Mouse (Mus musculus): ENCODE results near the gene Loxl3. TPM values are rescaled to one million over a fixed set of nuclear protein-coding genes. Genes with fewer than 3 reads are reported as not detected.

Loxl3 gene
- polyA plus RNA-seq, 1 experiment, result 3.1 TPM

DNA sequence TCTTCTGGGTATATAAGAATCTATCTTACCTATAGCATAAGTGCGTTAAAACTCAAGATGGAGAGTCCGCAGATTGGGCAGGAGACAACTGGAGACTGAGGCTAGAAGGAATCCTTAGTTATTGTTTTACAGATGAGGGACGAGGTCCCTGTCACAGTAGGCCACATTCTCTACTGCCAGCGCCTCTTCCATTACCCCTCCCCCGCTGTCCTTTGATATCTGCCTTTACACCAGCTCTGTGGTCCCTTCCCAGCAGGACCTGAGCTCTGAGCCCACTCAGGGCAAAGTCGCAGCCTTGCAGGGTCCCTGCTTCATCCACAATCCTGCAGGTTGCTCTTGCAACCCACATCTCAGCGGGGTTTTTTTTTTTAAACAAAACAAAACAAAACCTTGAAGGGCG, 34.2 kb downstream of the Loxl3 start:
- TF ChIP-seq POLR2A (IDR thresholded peaks at IDR 0.05; ENCODE audit: low read depth, low read length), result no peak
- no peak for TF ChIP-seq CTCF (IDR thresholded peaks at IDR 0.05; ENCODE audit: extremely low read depth, insufficient read depth, insufficient read length, insufficient replicate concordance)
- Histone ChIP-seq H3K4me3 (ENCODE audit: extremely low read depth, insufficient read depth, insufficient read length) (no peak overlapping the region), H3K36me3 (ENCODE audit: control insufficient read depth, insufficient read depth, low read length) (no peaks in the 10 kb centered on the region), H3K27me3 (ENCODE audit: control insufficient read depth, insufficient read depth, low read length) (peaks cover 33% of the 10 kb centered on the region), H3K4me1 (ENCODE audit: control insufficient read depth, insufficient read depth, insufficient read length) (peaks cover 26% of the 10 kb centered on the region), H3K27ac (ENCODE audit: insufficient read depth, low read length) (no peak overlapping the region)
- DNase-seq (ENCODE audit: low read depth in 1 of 2, low spot score in 2 of 2), result no peak
- 50% methylated on average over 8 of the region's 8 CpGs for WGBS

DNA sequence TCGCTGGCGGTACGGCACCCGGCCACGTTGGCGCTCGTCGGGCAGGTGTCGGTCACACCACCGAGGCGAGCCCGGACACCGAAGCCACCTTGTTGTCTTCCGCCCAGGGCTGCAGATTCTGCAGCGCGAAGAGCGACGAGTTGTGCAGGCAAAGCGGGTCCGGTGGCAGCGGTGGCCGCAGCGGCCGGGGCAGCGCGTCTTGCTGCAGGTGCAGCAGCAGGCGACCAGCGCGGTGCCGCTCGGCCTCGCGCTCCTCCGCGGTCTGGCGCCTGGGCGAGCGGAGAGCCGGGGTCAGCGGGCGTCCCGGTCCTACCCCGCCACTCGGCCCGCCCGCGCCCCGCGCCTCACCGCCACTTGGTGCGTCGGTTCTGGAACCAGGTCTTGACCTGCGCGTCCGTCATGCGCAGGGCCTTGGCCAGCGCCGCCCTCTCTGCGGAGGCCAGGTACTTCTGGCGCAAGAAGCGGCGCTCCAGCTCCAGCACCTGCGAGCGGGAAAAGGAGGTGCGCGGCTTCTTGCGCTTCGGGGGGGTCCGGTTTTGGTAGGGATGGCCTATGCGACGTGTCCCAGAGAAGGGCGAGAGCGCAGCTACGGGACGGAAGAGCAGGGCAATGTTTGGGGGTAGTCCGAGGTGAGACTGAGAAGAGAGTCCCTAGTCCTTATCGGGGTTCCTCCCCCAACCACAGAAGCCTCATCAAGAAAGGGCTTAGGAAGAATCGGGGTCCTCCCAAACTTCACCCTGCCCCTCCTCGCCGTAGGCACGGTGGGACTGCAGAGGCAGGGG, 34.9 kb downstream of the Loxl3 start:
- Histone ChIP-seq H3K27ac (ENCODE audit: insufficient read depth, low read length) (no peak overlapping the region), H3K36me3 (ENCODE audit: control insufficient read depth, insufficient read depth, low read length) (no peaks in the 10 kb centered on the region), H3K4me3 (ENCODE audit: extremely low read depth, insufficient read depth, insufficient read length) (0 out of 2 replicates have a peak overlapping the region, but pooled peaks have one; percentile 3), H3K27me3 (ENCODE audit: control insufficient read depth, insufficient read depth, low read length) (peaks cover 33% of the 10 kb centered on the region), H3K4me1 (ENCODE audit: control insufficient read depth, insufficient read depth, insufficient read length) (peaks cover 26% of the 10 kb centered on the region)
- TF ChIP-seq CTCF (IDR thresholded peaks at IDR 0.05; ENCODE audit: extremely low read depth, insufficient read depth, insufficient read length, insufficient replicate concordance) (no peak), POLR2A (IDR thresholded peaks at IDR 0.05; ENCODE audit: low read depth, low read length) (no peak)
- WGBS, result 3% methylated on average over 81 of the region's 81 CpGs
- no peak for DNase-seq (ENCODE audit: low read depth in 1 of 2, low spot score in 2 of 2)

DNA sequence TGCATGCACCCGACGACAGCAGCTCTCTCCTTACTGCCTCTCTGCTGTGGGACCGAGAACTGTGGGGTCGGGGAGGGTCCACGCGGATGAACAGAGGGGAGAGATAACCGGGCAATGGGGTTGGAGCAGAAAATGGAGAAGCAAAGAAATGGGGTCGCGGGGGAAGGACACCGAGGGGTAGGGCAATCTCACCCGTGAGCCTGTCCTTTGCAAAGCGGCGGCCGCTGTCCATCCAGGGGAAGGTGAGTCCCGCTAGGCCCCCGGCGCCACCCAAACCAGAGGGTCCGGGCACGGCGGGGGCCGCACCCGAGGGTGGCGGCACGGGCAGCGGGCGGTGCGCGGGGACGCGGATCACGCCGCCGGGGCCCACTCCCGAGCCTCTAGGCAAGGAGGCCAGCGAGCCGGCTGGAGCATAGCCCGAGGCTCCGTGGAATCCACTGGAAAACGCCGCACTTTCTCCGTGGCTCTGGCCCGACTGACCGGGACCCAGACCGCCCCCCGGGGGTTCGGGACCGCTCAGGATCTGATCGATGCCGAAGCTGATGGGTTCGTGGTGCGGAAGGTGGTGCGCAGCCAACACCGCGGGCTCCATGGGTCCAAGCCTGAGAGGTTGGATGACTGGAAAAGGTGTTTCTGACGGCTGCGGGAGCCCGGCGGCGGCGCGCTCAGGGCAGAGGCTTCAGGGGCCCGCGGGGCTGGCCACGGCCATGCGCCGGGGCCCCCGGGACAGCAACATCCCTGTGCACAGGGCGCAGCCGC, 35.7 kb downstream of the Loxl3 start:
- no peak overlapping the region for H3K4me3 ChIP-seq (ENCODE audit: extremely low read depth, insufficient read depth, insufficient read length)
- no peak overlapping the region for H3K27ac ChIP-seq (ENCODE audit: insufficient read depth, low read length)
- DNase-seq (ENCODE audit: low read depth in 1 of 2, low spot score in 2 of 2), result no peak
- TF ChIP-seq CTCF (IDR thresholded peaks at IDR 0.05; ENCODE audit: extremely low read depth, insufficient read depth, insufficient read length, insufficient replicate concordance) (no peak), POLR2A (IDR thresholded peaks at IDR 0.05; ENCODE audit: low read depth, low read length) (no peak)
- no peaks in the 10 kb centered on the region for H3K36me3 ChIP-seq (ENCODE audit: control insufficient read depth, insufficient read depth, low read length)
- 5% methylated on average over 67 of the region's 69 CpGs for WGBS
- peaks cover 33% of the 10 kb centered on the region for H3K27me3 ChIP-seq (ENCODE audit: control insufficient read depth, insufficient read depth, low read length)
- H3K4me1 ChIP-seq (ENCODE audit: control insufficient read depth, insufficient read depth, insufficient read length), result peaks cover 26% of the 10 kb centered on the region

DNA sequence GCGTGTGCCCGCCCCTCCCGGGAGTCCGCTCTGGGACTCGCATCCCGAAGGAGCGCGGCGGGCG, 36.1 kb downstream of the Loxl3 start, which contains the start of gene Tlx2:
Tlx2 (minus strand) TSS at position 47 of the 64 bp plus-strand sequence.
- DNase-seq (ENCODE audit: low read depth in 1 of 2, low spot score in 2 of 2), result no peak
- peaks cover 26% of the 10 kb centered on the region for H3K4me1 ChIP-seq (ENCODE audit: control insufficient read depth, insufficient read depth, insufficient read length)
- peaks cover 33% of the 10 kb centered on the region for H3K27me3 ChIP-seq (ENCODE audit: control insufficient read depth, insufficient read depth, low read length)
- H3K4me3 ChIP-seq (ENCODE audit: extremely low read depth, insufficient read depth, insufficient read length), result 0 out of 2 replicates have a peak within 1 kb of the TSS, but pooled peaks have one; percentile 3
- H3K36me3 ChIP-seq (ENCODE audit: control insufficient read depth, insufficient read depth, low read length), result no peaks in the 10 kb centered on the region
- no peak for TF ChIP-seq POLR2A (IDR thresholded peaks at IDR 0.05; ENCODE audit: low read depth, low read length)
- no peak for TF ChIP-seq CTCF (IDR thresholded peaks at IDR 0.05; ENCODE audit: extremely low read depth, insufficient read depth, insufficient read length, insufficient replicate concordance)
- 1% methylated on average over 10 of the region's 10 CpGs for WGBS
- H3K27ac ChIP-seq (ENCODE audit: insufficient read depth, low read length), result no peak within 1 kb of the TSS

DNA sequence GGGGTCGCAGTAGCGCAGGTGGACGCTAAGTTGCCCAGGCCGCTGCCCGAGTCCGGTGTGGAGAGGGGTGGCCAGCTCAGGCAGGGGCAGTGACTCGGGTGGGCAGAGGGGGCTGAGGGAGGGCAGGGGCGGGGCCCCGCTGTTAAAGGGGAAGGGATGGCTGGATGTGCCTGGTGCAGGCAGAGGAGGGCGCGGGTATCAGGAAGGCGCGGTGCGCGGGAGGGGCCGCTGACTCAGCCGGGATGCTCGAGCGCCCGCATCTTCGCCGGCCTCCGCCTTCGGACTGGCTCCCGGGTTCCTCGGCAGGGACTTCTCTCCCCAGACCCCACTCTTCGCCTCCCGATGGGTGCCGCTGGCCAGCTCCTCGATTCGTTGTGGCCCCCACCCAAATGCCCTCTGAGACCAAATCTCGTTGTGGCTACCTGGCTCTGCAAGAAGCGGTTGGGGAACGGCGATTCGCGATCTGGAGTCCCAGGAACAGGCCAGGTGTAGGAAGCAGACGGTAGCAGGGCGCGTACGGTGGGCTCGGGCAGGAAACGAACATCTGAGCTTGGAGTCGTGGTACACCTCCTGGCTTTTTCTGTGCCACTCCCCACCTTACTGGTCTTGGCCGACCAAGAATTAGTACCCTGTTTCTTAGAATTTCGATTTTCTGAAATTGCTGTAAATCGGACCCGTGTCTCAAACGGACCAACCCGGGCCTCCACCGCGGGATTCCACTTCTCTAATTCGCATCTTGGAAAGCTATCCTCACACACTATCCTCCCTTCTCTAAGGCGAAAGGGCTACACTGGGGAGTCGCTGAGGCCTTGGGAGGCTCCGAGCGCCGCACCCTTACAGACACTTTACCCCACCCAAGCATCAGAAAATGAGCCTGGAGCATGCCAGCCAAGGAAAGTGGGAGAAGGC, 36.6 kb downstream of the Loxl3 start:
- Histone ChIP-seq H3K4me1 (ENCODE audit: control insufficient read depth, insufficient read depth, insufficient read length) (peaks cover 26% of the 10 kb centered on the region), H3K27me3 (ENCODE audit: control insufficient read depth, insufficient read depth, low read length) (peaks cover 33% of the 10 kb centered on the region), H3K27ac (ENCODE audit: insufficient read depth, low read length) (no peak overlapping the region), H3K36me3 (ENCODE audit: control insufficient read depth, insufficient read depth, low read length) (no peaks in the 10 kb centered on the region), H3K4me3 (ENCODE audit: extremely low read depth, insufficient read depth, insufficient read length) (no peak overlapping the region)
- WGBS, result 2% methylated on average over 57 of the region's 58 CpGs
- no peak for DNase-seq (ENCODE audit: low read depth in 1 of 2, low spot score in 2 of 2)
- no peak for TF ChIP-seq CTCF (IDR thresholded peaks at IDR 0.05; ENCODE audit: extremely low read depth, insufficient read depth, insufficient read length, insufficient replicate concordance)
- no peak for TF ChIP-seq POLR2A (IDR thresholded peaks at IDR 0.05; ENCODE audit: low read depth, low read length)

DNA sequence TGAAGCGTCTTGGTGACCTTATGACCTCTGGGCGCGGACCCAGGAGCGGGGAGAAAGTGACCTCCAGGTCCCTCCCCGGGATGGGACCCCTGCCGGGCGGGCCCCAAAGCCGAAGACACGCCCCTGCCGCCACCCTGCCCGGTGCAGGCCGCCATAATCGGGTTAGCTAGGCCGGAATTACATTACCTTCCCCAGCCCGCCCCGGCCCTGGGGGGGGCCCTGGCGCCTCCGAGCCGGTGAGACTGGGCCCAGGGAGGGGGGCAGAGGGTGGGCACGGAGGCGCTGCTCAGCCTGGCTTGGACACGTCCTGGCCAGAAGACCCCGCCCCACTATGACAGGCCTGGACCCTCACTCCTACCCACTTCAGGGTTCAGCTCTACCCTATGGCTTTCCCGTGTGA, 37.2 kb downstream of the Loxl3 start:
- 6% methylated on average over 23 of the region's 24 CpGs for WGBS
- TF ChIP-seq CTCF (IDR thresholded peaks at IDR 0.05; ENCODE audit: extremely low read depth, insufficient read depth, insufficient read length, insufficient replicate concordance), result no peak
- TF ChIP-seq POLR2A (IDR thresholded peaks at IDR 0.05; ENCODE audit: low read depth, low read length), result no peak
- Histone ChIP-seq H3K36me3 (ENCODE audit: control insufficient read depth, insufficient read depth, low read length) (no peaks in the 10 kb centered on the region), H3K4me1 (ENCODE audit: control insufficient read depth, insufficient read depth, insufficient read length) (peaks cover 26% of the 10 kb centered on the region), H3K4me3 (ENCODE audit: extremely low read depth, insufficient read depth, insufficient read length) (no peak overlapping the region), H3K27ac (ENCODE audit: insufficient read depth, low read length) (no peak overlapping the region), H3K27me3 (ENCODE audit: control insufficient read depth, insufficient read depth, low read length) (peaks cover 33% of the 10 kb centered on the region)
- no peak for DNase-seq (ENCODE audit: low read depth in 1 of 2, low spot score in 2 of 2)
